Mouse (Mus musculus): Measurements from ENCODE around the gene Usp31.

The Usp31 gene

GRCm38 (mm10) chr7:121658866-121659265 lies 48.2 kb downstream of the Usp31 start:
- DNase-seq (ENCODE audit: low spot score), result no peak

- DNase-seq (ENCODE audit: low spot score), result no peak
Measured at GRCm38 (mm10) chr7:121654675-121655074, 52.4 kb downstream of the Usp31 start.

DNA sequence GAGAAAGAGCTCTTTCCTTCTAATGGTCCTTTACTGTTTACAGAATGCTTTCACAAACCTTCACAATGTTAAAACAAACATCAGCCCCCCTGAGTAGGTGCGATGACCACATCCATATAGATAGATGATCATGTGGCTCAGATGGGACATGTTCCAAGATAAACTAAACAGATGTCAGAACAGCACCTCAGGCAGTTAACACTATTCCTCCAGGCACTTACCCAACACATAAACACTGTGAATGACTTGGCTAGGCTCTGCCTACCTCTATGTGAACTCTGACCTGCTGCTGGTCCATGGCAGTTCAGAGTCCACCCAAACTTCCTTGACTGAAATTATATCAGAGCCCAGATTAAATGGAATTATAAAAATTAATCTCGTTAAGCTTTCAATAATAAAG lies 54.4 kb downstream of the Usp31 start:
- DNase-seq (ENCODE audit: low spot score), result no peak

- no peak for DNase-seq (ENCODE audit: low spot score)
Measured at GRCm38 (mm10) chr7:121650724-121651123, 56.3 kb downstream of the Usp31 start.

GRCm38 (mm10) chr7:121640998-121641762 lies 65.9 kb downstream of the Usp31 start:
- peak; percentile 35 for DNase-seq (ENCODE audit: low spot score)

GRCm38 (mm10) chr7:121636732-121637131 lies 70.3 kb downstream of the Usp31 start:
- DNase-seq (ENCODE audit: low spot score), result no peak

DNA sequence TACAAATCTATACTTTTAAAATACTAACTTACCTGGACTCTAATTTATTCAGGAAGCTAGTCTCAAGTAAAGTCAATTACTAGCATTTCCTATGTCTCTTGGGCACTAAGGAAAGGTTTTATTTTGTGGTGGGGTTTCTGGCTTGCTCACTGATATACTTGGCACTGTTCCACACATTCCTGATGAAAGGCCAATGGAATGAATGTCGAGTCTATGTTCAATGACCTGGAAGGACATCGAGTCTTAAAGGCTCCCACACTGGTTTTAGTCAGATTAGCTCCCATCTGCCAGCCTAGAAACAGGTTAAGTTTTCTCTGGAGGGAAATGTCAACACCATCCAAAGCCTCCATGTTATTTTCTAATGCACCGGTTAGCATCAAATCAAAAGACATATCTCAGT lies 72.8 kb downstream of the Usp31 start:
- no peak for DNase-seq (ENCODE audit: low spot score)

GRCm38 (mm10) chr7:121622835-121623420 lies 84.1 kb downstream of the Usp31 start:
- DNase-seq (ENCODE audit: low spot score), result no peak

DNA sequence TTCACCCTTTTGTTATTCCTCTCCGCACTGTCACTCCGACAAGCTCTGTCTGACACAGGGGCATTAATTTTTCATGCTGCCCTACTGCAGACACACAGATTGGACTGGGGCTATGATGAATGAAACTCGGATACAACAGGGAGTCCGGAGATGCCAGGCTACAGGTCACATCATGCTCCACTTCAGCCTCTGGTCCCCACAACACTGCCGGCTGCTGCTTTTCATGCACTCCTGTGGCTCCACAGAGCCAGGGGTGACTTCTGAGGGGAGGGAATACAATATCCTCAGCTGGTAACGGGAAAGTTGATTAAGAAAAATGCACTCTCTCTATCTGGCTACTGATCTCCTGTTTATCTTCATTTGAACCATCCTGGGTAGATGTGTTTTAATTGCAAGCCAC lies 84.6 kb downstream of the Usp31 start:
- DNase-seq (ENCODE audit: low spot score), result no peak

GRCm38 (mm10) chr7:121601697-121602096 lies 105.4 kb downstream of the Usp31 start:
- no peak for DNase-seq (ENCODE audit: low spot score)

DNA sequence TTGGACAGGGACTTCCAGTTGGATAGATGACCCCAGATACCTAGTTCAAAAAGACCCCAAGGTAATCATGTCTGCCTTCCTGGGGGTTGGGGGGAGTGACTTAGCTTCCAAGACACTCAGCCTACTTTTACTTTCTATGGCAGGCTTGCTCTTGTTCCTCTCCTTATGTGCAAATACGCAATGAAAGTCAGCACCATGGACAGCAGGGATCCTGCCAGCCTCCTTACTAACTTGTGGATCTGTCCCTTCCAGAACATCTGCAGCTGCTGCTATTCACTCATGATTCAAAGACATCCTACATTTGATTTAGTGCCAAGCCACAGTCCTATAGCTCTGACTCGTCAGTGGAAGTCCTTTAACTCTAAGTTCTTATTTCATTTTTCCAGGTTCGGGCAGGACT lies 110.7 kb downstream of the Usp31 start:
- no peak for DNase-seq (ENCODE audit: low spot score)

GRCm38 (mm10) chr7:121595496-121595895 lies 111.6 kb downstream of the Usp31 start:
- DNase-seq (ENCODE audit: low spot score), result no peak

- no peak for DNase-seq (ENCODE audit: low spot score)
Measured at GRCm38 (mm10) chr7:121595085-121595484, 112.0 kb downstream of the Usp31 start.

- no peak for DNase-seq (ENCODE audit: low spot score)
Measured at GRCm38 (mm10) chr7:121594623-121595022, 112.4 kb downstream of the Usp31 start.

Measured in T-cell, adult 2 months (primary cell).